Mouse (Mus musculus) natural killer cell, adult 2 months (primary cell): ENCODE measurements around the gene Arf4.
A peak's percentile ranks its signal among the peaks of the same experiment; 100 is the strongest.

Experiments
- DNase-seq, 2 experiments: peaks; one replicate each; pipeline ENCODE4 v3.0.0; 2022; ENCODE audit warnings: low spot score in 2 of 2

The Arf4 gene

DNA sequence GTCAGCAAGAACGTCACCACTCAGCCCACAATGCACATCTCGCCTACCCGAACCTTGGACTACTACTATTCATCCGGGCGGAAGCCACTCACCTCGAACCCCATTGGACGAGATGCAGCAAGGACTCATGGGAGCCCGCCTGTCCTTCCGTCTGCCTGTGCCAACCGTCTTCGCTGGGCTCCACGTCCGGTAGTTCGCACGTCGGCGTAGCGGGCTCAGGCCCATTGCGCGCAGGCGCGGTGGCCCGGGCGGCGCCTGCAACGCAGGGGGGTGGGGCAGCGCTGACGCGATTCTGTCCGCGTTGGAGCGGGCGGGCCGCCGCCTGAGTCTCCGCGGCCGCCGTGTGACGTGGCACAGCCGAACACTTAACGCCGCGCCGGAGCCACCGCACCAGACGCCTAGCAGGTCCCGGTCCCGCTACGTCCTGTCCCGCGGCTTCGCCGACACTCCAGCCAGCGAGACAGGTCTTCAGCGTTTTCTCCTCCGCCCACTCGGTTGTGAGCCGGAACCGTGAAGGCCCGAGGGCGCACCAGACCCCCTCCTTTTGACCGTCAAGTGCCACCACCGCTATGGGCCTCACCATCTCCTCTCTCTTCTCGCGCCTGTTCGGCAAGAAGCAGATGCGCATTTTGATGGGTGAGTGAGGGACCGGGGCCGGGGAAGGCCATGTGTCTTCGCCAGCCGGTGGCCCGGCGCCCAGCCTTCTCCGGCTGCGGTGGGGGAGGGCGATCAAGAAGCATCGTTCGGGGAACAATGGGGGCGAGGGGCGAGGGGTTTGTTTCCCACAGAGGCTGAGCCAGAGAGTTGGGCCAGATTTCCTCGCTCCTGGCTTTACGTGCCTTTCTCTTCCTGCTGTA lies at the start of gene Arf4:
Arf4 (plus strand) TSS at position 224 of the 857 bp plus-strand sequence.
- DNase-seq = peak; percentile 98

DNA sequence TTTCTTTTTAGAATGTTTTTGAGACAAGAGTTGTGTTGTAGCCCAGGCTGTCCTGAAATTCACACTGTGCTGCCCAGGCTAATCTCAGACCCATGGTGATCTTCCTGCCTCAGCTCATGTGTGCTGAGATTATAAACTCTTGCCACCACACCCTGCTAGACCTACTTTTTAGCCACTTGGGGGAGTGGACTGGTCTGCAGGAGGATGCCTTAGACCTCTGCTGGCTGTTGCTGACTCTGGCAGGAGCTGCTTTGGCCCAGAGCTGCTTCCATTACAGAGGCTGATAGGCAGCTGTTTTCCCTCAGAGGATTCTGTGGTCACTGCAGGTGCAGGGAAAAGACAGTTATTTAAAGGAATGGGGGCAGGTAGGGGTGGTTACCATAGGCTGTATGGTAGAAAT lies 46.5 kb upstream of the Arf4 start:
- DNase-seq = no peak

DNA sequence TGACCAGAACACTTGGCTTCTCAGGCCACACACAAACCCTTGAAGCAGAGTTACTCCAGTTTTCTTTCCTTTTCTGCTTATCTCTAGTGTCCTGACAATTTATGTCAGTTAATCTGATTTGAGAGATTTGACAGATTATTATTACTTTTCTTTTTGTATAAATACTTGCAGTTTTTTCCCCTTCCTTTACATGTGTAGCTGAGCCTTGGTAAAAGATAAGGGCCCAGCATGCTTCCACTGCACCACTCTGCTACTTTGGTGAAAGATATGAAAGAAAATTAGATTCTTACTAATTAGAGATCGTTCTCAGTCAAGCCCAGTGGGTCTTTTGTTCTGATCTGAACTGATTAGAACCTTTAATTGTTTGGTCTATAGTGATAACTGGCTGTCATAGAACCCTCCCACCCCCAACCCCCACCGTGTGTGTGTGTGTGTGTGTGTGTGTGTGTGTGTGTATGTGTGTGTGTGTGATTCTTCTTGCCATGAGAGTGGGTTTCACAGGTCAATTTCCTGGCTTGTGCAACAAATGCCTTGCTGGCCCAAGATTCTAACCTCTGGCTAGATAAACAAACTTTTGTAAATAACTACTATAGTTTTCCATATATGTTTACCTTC lies 44.5 kb upstream of the Arf4 start:
- no peak for DNase-seq

DNA sequence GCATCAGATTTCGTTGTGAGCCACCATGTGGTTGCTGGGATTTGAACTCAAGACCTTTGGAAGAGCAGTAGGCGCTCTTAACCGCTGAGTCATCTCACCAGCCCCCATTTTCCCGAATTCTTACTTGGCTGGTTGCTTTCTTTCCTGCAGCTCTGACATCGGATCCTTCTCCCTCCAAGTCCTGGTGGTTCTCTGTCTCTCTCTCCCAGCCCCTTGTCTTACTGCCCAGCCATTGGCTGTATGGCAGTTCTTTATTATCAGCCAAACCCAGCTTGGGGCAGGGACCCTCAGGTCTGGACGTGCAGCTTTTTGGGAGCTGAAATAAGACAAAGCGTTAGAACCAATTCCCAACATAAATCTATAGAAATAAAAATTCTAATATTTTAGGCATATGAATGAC lies 42.7 kb upstream of the Arf4 start:
- no peak for DNase-seq

DNA sequence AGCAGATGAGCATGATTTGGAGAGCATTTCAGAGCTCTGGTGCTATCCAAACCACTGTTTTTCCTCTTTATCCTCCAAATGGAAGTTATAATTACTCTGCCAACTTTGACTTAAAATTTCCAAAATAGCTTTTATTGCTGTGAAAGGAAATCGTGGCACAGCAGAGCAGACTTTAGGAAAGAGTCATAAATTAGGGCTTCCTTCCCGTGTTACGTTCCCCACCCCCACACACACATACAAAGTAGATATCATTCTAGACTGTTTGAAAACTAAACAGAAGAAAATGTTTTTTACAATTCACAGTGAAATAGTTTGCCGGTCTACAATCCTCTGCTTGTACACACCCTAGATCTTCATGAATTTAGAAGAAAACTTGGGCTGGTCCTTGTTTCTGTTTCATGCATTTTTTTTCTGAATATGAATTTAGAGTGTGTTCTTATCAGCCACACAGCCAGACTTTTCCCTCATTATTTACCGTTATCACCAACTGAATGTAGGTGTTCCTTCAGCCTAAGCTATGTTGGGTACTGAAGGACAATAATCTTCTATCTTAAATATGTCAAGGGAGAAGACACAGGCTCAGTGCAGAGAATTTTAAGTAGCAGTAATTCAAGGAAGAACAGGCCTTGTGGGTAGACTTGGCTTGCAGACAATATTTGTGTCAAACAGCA lies 42.0 kb upstream of the Arf4 start:
- DNase-seq = no peak

DNA sequence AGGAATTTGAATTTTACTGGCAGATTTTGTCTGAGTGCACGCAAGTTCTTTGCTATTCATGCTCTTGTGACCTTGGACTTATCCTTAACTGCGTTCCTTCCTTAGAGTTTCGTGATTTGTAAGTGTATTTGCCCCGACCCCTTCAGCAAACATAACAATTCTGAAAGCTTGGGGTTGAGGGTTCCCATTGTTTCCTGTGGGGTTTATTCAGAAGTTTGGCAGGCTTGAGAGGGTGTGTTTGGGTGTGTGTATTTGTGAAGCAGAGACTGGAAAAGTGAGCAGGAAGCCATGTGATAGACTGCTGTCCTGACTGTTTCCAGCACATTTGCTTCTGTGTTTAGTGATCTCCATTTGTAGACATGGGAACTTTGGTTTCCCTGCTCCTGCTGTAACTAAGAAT lies 32.5 kb upstream of the Arf4 start:
- no peak for DNase-seq

DNA sequence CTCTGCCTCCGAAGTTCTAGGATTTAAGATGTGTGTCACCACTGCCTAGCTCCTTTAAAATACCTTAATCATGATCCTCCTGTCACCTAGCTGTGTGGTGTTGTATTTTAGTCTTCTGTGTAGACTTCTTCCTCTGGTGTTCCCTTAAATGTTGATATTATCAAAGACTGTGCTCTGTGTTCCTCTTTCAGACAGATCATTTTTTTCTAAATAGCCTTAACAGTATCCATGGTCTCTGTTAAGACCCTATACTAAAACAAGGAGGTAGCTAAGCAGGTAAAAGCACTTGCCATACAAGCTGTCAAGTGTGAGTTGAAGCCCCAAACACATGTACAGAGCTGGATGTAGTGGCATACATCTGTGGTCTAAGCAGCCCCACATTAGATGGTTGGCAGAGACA lies 28.2 kb upstream of the Arf4 start:
- no peak for DNase-seq

DNA sequence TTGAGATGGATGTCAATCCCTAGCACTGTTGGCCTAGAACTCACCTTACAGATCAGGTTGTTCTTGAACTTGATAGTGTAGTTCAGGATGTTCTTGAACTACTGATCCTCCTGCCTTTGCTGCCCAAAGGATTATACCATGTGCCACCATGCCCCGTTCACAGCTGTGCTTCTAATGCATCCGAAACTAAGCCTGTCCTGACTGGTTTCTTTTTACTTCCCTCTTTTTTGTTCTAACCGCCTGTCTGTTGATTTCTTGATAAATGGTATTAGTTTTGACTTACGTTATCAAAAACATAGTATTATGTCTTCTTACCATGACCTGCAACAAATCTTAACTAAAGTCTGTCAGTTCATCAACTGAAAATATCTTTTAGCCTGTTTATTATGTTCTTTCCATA lies 27.2 kb upstream of the Arf4 start:
- DNase-seq = no peak

DNA sequence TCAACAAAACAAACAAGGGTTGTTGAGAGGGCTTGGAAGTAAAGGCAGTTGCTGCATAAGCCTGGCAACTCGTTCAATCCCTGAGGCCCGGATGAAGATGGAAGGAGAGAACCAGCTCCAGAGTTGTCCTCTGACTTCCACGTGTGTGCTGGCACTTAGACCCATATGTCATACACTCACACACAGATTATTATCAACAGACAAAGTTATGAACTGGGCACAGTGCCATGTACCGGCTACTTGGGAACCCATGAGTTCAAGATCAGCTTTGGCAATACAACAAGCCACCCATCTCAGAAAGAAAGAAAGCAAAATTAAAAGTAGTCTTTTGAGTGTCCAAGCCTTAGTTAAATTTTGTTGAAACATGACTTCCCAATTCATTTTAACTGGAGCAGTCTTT lies 12.6 kb upstream of the Arf4 start:
- DNase-seq = no peak

DNA sequence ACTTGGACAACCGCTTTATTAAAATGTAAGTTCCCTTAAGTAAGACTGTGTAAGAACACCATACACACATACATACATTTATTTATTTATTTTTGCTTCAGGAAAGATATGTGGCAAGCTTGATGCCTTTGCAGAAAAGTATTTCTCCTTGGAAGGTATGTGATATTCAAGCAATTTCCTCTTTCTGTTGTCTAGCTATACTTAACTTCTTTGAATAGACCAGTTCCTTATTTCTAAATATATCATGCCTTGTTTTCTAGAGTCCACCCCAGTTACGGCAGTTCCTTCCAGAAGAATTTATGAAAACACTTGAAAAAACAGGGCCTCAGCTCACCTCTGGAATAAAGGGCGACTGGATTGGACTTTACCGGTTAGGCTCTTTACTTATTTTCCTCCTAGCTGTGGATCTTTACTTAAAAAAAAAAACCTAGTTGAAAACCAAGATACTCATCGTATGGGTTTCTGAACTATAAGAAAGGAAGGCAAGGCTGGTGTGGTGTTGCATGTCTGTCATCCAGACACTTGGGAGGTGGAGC lies 11.2 kb upstream of the Arf4 start:
- DNase-seq = no peak

DNA sequence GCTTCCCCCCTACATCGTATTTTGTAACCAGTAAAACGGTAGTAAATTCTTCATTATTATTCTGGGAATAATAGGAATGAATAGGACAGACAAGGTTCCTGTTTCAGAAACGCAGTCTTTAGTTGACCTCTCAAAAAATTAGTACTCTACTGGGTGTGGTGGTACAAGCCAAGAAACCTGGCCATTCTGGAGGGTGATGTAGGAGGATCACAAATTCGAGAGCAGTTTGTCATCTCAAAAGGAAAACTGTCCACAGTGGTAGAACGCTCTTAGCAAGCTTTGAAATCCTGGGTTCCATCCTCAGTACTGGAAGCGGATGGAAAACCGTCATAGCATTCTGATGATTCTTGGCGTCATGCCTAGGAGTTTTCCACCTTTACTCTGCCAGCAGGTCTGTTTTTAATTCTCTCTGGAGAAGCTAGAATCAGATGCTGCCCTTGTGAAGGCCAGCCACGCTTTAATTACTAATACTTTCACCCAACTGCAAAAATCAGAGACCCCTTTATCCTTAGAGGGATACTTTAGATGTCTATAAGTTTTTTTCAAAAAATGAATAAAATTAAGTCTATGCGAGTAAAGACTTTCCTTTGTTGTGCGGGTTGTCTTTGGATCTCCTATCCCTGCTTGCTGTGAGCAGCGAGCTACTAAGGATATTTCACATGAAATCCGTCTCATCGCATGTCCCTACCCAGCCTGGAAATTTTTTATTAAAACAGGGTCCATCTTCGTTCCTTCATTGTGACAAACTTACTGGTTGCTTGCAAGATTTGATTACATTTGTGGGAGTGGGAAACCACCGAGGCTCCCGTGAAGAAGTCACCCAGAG lies 636 bp upstream of the Arf4 start:
- DNase-seq = no peak

DNA sequence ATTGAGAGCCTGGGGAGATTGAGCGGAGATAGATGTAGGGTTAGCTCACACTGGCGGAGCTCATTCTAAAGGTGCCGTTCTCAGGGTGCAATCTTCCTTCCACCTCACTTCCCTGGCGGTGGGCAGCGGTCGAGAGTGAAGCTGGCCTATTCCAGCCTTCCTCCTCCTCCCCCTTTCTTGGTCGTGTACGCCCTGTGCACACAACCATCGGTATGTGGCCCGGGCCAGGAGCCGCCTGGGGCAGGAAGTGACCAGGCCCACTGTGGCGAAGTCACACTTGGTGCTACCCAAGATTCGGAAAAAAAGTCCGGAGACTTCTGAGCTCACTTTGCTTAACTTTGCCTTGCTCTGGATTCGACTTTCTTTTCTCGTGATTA lies 822 bp downstream of the Arf4 start:
- peak; percentile 68 to 75 for DNase-seq

DNA sequence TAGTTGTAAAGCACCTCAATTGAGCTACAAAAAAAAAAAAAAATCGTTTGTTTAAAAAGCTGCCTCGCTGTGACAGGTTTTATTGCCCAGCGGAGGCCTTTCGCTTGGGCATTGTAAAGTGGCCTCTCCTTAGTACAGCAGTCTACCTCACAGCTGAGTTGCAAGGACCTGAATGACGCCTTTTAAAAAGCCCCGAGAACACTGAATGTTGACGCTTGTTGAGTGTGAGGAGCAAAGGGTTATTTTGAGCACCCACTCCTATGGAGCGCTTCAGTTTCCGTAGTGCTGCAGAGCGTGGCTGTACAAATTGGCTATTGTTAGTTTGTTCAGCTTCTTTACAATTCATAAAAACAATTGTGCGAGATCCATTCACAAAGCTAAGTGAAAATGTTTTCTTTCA lies 1.4 kb downstream of the Arf4 start:
- no peak for DNase-seq

DNA sequence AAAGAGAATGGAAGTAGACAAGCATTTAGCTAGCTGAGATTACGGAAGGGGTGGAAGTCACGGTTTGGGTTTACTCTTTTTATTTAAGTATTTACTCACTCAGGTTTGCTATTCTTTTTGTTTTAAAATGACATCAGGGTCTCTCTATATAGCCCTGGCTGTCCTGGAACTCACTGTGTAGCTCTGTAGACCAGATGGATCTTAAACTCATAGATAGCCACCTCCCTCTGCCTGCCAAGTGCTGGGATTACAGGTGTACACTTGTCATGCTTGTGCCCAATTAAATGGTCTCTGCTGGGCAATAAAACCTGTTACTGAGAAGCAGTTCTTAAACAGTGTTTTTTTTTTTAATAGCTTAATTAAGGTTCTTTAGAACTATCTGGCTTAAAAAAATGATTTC lies 2.1 kb downstream of the Arf4 start:
- peak in 1 of 2 experiments; percentile 21 for DNase-seq

DNA sequence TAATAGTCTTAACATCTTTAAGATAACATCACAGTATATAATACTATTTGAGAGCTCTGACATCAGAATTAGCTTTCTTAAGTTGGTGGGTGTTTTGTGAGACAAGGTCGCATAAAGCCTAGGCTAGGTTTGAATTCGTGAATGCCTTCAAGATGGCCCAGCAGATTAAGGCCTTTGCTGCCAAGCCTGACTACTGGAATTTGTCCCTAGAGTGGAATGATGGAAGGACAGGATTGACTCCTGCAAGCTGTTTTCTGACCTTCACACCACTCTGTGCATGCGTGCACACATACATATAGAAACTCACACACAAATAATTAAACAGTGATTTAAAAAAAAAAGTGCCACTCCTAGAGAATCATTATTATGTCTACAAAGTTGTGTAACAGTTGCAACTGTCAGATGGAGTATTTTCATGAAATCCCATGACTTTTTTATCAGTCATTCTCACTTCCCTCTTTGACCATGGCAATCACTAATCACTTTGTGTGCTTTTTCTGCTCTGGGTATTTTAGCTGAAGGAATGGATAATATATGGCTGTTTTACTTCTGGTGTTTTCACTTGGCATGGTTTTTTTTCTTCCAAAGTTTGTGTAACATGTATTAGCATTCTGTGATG lies 5.2 kb downstream of the Arf4 start:
- DNase-seq = no peak

DNA sequence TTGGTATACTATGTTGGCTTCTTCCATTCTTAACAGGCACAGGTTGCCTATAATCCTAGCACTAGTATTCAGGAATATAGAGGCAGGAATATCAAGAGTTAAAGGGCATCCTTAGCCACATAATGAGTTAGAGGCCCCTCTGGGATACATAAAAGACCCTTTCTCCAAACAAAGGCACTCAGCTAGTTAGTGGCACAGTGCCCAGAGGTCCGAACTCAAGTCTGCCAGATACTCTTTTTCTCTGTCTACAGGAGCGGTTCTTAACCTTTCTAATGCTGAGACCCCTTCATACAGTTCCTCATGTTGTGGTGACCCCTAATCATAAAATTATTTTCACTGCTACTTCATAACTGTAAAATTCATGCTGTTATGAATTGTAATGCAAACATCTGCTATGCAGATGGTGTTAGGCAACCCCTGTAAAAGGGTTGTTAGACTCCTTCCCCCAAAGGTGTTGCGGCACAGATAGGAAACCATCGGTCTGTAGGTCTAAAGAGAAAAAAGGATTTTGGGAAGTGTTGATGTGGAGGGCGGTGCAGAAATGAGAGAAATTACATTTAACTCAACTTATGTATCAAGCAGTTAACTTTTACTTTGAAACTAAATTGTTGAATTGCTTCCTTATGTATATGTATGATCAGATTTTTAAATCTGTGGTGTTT lies 8.2 kb downstream of the Arf4 start:
- no peak for DNase-seq

DNA sequence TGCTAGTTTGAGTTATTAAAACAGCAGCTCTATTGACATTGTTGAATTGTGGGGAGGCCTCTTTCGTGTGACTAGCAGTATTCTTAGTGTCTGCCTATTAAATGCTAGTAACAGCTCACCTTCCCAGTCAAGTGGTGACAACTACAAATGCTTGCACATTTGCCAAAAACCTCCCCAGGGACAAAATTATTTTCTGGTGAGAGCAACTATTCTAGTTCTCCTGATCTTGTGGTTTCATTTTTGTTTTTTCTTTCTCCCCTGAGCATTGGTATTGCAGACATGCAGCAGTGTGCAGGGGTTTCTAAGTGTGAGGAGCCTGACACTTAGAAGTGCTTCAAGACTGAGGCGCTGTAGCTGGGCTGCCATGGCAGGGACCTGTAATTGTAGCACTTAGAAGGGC lies 9.9 kb downstream of the Arf4 start:
- no peak for DNase-seq

DNA sequence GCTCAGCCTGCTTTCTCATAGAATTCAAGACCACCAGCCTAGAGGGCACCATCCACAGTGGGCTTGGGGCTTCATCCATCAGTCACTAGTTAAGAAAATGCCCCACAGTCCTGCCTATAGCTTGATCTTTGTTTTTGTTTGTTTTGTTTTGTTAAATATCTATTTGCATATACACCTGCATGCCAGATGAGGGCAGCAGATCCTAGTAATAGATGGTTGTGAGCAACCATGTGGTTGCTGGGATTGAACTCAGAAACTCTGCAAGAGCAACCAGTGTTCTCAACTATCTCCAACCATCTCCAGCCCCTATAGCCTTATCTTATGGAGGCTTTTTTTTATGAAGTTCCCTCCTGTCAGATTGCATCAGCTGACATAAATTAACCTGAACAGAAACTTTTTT lies 14.0 kb downstream of the Arf4 start:
- peak in 1 of 2 experiments; percentile 32 for DNase-seq

DNA sequence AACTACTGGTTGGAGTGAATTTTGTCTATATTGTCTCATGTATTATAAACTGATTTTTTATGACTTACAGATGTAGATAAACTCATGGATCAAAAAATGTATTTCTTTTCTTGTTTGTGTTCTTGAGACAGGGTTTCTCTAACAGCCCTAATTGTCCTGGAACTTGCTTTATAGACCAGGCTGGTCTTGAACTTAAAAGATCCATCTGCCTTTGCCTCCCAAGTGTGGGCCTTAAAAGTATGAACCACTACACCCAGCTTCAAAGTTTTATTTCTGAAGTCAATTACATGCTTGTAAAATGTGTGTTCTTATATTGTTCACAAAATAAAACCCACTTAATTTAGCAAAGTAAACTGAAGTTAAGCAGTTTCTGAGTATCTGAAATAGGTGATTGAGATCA lies 20.3 kb downstream of the Arf4 start:
- no peak for DNase-seq

DNA sequence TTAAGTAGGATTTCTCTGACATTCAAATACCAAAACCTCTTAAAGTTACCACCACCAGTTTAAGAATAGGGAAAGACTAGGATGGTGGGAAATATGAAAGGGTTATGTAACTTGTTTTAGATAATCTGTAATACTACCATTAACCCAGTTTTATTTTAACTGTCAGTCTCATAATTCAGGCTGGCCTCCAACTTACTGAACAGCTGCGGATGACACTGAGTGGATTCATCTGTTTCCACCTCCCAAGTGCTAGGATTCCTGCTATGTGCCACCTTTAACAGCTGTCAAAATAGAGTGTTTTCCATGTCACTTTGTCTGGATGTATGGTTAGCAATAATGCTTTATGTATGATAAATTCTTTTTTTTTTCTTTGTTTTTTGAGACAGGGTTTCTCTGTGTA lies 22.4 kb downstream of the Arf4 start:
- no peak for DNase-seq

DNA sequence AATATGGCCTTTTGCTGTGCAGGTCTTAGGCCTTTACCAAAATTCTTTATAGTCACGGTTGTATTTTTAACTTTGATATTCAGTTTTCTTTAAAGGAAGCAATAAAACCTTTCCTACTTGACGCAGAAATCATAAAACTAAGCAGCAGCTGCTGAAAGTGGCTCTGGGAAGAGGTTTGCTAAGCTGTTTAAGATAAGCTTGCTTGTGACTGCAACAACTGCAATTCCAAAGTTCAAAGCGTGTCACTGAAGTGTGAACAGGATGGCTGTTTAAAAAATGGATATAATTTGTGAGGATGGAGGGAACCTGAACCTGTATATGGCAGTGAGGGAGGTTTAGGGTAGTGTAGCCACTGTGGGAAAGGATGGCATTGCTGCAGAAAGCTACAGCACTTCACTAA lies 24.1 kb downstream of the Arf4 start:
- no peak for DNase-seq
